Mouse (Mus musculus): ENCODE measurements around the gene Trappc10.

Trappc10 gene

DNA sequence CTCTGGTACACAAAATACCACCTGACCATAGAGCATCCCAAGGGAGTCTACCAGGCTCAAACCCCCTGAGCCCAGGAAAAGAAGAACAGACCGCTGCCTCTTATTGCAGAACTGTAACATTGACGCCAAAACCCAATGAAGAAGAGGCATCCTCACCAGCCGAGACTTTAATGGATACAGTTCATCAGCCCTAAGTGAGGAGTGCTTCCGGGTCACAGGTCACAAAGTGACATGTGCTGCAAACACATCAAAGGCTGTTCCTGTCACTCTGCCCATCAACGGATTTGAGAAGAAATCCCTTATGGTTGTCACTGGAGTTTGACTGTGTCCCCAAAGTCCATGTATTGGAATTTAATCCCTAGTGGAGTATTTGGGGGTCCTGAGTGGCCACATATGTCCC lies 14.8 kb upstream of the Trappc10 start:
- DNase-seq (ENCODE audit: extremely low spot score, low spot score): no peak

DNA sequence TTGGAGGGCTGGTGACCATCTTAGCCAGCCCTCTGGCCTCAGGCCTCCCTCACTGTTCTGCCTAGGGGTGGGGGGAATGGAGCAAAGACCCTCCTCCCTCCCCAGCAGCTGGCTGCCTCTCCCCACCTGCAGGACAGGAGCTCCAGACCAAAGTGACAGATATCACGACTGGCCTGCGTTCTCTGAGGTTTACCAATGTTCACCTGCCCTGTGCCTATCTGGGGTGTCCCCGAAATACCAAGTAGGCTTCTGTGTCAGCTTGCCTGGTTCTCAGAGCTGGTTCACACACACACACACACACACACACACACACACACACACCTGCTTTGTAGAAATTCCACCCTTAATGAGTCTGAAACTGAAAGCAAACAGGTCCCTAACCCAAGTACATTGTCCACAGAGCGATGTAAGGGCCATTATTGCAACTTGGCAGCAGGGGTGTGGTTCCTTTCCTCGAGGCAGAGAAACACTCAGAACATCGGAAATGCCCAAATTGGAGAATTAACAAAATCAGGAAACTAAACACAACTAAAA lies 13.8 kb upstream of the Trappc10 start:
- DNase-seq (ENCODE audit: extremely low spot score, low spot score): no peak

DNA sequence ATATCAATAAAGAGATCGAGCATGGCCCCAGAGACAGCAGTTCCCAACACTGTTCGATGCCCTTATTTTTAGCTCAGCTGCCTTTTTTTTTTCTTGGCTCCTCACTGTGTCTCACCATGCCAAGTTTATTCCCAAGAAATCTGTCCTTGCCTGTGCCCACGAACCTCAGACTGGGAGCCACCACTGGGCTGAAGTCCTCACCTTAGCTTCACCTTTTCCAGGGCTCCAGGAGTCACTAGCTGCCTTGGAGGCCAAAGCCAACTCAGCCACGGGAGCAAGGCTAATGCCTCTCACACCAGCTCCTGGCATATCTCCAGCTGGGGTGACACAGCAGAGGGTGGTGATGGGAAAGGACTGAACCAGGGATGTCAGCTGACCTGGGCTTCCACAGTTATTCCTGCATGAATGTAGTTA lies 11.2 kb upstream of the Trappc10 start:
- no peak for DNase-seq (ENCODE audit: extremely low spot score, low spot score)

GRCm38 (mm10) chr10:78247206-78247605 lies 2.8 kb upstream of the Trappc10 start:
- DNase-seq (ENCODE audit: extremely low spot score, low spot score): no peak

DNA sequence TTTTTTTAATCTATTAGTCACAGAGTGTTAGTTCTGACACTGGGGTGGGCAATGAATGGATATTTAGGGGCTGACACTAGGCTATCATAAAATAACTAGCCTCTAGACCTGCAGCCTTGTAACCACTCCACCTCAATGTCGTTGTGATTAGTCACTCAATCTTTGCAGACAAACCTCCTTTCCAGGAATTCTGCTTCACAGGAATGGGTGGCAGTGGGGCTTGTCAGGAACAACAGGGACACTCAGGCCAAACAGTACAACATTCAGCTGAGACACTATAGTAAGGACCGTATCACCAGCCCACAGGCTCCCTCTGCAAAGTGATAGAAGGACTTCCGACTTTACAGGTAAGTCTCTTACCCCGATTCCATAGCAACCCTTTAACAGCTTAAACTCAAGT lies 2.3 kb upstream of the Trappc10 start:
- DNase-seq (ENCODE audit: extremely low spot score, low spot score): no peak

GRCm38 (mm10) chr10:78245225-78245547 lies 745 bp upstream of the Trappc10 start:
- no peak for DNase-seq (ENCODE audit: extremely low spot score, low spot score)

DNA sequence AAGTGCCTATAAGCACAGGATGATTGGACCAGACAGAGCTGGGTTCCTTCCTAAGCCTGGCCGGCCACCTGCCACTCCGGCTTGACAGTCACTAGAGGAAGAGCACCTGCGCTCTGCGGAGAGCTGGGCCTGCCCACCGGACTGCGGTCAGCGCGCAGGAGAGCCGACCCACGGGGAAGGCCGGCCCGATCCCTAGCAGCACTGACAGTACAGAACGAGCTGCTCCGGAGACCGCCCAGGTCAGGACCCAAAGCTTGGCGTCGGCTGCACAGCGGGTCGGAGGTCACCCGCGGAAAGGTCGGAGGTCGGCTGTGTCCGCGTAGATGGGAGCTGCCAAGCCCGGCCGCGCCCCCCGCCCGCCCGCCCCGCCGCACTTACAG lies 393 bp downstream of the Trappc10 start:
- no peak for DNase-seq (ENCODE audit: extremely low spot score, low spot score)

DNA sequence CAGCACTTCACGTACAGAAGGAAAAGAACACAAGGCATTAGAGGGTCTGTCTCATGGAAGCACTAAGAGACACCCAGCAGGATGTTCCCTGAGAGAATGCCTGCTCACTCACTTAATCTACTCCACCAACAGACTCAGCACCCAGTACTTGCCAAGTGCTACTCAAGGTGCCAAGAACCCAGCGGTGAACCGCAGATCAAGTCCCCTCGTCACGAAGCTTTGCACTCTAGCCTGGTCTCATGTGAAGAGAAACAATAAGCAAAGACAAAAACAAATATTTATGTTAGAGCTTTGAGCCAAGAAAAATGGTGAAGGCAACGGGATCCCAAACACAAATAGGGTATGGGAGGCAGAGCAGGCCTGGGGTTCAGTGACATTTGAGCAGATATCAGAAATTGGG lies 5.5 kb downstream of the Trappc10 start:
- no peak for DNase-seq (ENCODE audit: extremely low spot score, low spot score)

GRCm38 (mm10) chr10:78238297-78238696 lies 6.1 kb downstream of the Trappc10 start:
- DNase-seq (ENCODE audit: extremely low spot score, low spot score): no peak

GRCm38 (mm10) chr10:78237809-78238208 lies 6.6 kb downstream of the Trappc10 start:
- DNase-seq (ENCODE audit: extremely low spot score, low spot score): no peak

GRCm38 (mm10) chr10:78236885-78237629 lies 7.4 kb downstream of the Trappc10 start:
- no peak for DNase-seq (ENCODE audit: extremely low spot score, low spot score)

- DNase-seq (ENCODE audit: extremely low spot score, low spot score): no peak
Observed at GRCm38 (mm10) chr10:78233756-78234155, 10.7 kb downstream of the Trappc10 start.

DNA sequence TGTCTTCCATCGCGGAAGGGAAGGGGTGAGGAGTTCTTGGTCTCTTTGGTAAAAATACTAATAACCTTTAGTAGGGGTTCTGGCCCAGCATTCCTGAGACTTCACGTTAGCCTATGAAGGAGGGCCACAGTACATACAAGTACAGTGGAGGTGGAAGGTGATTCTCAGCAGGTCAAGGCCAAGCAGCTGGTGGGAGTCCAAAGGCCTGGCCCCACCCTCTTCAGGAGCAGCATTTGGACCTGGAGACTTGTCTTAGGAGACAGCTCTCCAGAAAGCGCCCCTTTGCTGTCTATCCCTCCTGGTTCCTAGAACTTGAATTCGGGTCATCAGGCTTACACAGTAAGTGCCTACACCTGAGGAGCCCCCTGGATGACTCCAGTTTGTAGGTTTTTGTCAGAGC lies 11.3 kb downstream of the Trappc10 start:
- DNase-seq (ENCODE audit: extremely low spot score, low spot score): no peak

DNA sequence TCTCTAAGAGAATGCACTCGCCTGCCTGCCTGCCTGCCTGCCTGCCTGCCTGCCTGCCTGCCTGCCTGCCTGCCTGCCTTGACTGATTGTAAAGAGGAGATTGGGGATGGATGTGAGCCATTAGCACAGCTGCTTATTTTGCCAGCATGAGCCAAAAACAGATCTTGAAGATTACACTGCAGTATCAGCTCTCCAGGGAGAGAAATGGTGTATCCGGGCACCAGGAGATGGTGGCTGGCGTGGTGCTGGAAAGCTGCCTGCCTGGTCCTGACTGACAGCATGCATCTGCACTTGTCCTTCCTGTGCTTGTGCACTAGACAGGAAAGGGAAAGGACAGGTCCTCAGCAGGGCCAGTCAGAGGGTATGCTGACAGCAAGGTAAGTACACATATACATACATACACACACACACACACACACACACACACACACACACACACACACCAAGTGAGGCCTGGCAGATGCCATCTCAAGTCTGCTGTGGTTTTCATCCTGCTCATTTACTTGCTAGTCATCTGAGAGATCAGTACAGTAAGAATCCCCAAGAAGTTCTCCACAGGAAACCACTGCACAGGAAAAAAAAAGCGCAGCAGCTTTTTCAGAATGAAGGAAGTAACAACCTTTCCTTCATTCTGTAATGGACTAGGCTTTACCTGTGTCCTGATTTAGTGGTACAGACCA lies 12.0 kb downstream of the Trappc10 start:
- DNase-seq (ENCODE audit: extremely low spot score, low spot score): no peak

GRCm38 (mm10) chr10:78228560-78228928 lies 15.9 kb downstream of the Trappc10 start:
- no peak for DNase-seq (ENCODE audit: extremely low spot score, low spot score)

DNA sequence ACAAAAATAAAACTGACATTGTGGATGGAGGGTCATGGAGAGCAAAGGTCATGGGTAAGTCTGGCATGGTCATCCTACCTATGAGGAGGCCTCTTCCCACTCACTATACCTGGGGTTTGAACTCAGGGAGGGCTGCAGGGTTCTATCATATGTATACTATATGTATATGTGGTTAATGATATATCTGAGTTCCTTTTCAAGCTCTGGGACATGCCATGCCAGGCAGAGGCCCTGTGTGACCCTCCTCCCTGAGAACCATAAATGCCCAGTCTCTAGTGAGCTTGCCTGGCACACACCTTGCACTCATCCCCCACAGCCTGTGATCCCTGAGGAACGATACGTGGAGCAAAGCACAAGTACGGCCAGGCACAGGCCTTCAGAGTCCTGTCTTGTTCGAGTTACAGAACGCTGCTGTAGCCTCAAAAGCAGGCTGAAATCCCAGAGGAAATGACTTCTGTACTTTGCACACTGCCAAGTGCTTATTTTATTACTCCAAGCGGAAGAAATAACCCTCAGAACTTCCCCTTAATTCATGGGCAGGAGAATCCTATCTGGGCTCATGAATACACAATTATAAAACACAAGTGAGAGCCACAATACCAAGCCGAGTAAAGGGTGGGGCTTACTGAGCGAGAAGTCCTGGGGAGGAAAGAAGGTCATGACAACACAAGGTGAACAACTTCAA lies 16.4 kb downstream of the Trappc10 start:
- DNase-seq (ENCODE audit: extremely low spot score, low spot score): no peak

- no peak for DNase-seq (ENCODE audit: extremely low spot score, low spot score)
Observed at GRCm38 (mm10) chr10:78224136-78224535, 20.3 kb downstream of the Trappc10 start.

- no peak for DNase-seq (ENCODE audit: extremely low spot score, low spot score)
Observed at GRCm38 (mm10) chr10:78222908-78223307, 21.5 kb downstream of the Trappc10 start.

DNA sequence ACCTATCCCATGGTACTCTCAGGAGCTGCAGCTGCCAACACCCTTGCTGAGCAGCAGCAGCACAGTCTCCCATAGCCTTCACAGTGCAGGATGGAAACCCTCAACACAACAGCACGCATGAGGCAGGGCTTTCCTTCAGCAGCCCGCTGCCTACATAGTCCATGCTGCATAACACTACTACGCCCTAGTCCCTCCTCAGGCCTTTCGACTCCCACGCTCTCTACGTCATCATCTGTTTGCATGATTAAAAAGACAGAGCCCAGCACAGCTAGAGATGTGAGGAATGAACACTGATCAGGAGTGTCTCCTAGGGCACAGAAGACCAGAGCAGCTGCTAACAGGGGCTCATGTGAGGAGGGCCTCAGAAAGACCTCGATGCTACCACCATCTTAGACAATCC lies 23.1 kb downstream of the Trappc10 start:
- DNase-seq (ENCODE audit: extremely low spot score, low spot score): no peak

- no peak for DNase-seq (ENCODE audit: extremely low spot score, low spot score)
Observed at GRCm38 (mm10) chr10:78219528-78219927, 24.9 kb downstream of the Trappc10 start.

GRCm38 (mm10) chr10:78218576-78218975 lies 25.9 kb downstream of the Trappc10 start:
- DNase-seq (ENCODE audit: extremely low spot score, low spot score): no peak

DNA sequence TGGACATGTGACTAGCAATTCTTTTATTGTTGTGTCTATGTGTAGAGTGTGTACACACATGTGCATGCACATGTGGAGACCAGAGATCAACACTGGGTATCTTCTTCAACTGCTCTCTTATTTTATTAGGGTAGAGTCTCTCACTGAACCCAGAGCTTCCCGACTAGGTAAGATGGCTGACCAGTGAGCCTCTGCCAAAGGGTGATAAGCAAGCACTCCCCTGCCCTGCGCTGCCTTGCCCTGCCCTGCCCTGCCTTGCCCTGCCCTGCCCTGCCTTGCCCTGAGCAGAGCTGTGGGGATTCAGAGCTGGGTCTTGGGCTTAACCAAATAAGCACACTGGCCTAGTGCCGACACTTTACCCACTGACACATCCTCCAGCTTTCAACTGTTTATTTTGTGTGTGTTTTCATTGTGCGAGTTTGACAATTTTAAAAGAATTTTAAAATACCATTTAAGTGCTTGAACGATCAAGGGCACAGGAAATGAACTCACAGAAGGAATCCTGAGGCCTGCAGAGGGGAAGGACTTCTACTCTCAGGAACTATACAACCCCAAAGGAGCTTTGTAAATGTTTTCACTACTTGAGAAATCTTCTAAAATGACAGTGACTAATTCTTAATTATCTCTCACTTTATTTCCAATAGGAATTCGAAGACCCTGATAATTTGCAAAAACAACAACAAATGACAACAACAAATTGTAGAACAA lies 27.9 kb downstream of the Trappc10 start:
- no peak for DNase-seq (ENCODE audit: extremely low spot score, low spot score)

Data from neural tube, embryonic 10.5 days (tissue).